Mouse (Mus musculus): ENCODE data around the gene Fgf4. TPM values are rescaled to one million over a fixed set of nuclear protein-coding genes. Genes with fewer than 3 reads are reported as not detected.

The Fgf4 gene
- polyA plus RNA-seq, 1 experiment from 2014 or later, result not detected

DNA sequence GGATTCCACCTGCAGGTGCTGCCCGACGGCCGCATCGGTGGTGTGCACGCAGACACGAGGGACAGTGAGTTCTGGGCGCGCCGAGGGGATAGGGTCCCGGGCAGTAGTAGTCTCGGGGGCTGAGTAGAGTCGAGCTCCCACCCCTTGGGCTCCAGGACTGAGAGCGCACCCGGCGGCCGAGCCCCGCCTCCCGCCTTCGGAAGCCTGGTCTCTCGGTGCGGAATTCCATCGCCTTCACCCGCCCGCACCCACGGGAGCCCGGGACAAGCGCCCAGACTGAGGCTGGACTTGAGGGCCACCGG lies 14.6 kb downstream of the Fgf4 start:
- ATAC-seq (replicated peaks; ENCODE audit: insufficient number of reproducible peaks, low FRiP score, low TSS enrichment), result no peak
- peaks cover 8% of the 10 kb centered on the region for H3K4me1 ChIP-seq (ENCODE audit: control insufficient read depth, insufficient read depth, low read length)
- H3K9ac ChIP-seq (ENCODE audit: low read depth, low read length), result no peak overlapping the region
- peak overlapping the region; percentile 31 for H3K4me3 ChIP-seq (ENCODE audit: low read depth, low read length)
- 1% methylated on average over 28 of the region's 28 CpGs for WGBS (ENCODE audit: insufficient replicate concordance)
- peak overlapping the region; percentile 40 for H3K4me2 ChIP-seq
- H3K36me3 ChIP-seq (ENCODE audit: control insufficient read depth, insufficient read depth, low read length), result no peaks in the 10 kb centered on the region
- peaks cover 80% of the 10 kb centered on the region for H3K27me3 ChIP-seq (ENCODE audit: control insufficient read depth, insufficient read depth, low read length)
- H3K27ac ChIP-seq (ENCODE audit: low read depth, low read length), result no peak overlapping the region
- no peaks in the 10 kb centered on the region for H3K9me3 ChIP-seq (replicated peaks; ENCODE audit: control insufficient read depth, low read length)

DNA sequence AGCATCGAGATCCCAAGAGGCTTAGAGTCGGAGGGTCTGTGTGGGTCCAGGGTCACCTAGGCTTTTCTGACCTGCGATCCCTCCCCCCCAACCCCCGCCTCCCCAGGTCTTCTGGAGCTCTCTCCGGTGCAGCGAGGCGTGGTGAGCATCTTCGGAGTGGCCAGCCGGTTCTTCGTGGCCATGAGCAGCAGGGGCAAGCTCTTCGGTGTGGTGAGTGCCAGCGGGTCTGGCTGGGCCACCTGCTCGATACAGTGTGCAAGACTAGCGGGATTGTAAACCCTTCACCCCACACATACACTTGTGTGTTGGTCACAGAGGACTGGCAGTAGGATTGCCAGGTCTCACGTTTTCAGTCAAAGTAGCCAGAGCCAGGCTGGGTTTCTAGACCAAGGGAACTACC lies 15.0 kb downstream of the Fgf4 start:
- Histone ChIP-seq H3K4me1 (ENCODE audit: control insufficient read depth, insufficient read depth, low read length) (peaks cover 8% of the 10 kb centered on the region), H3K4me3 (ENCODE audit: low read depth, low read length) (peak overlapping the region; percentile 31; the same call in 1 of the 2 replicates), H3K4me2 (peak overlapping the region; percentile 40), H3K27me3 (ENCODE audit: control insufficient read depth, insufficient read depth, low read length) (peaks cover 80% of the 10 kb centered on the region), H3K9me3 (replicated peaks; ENCODE audit: control insufficient read depth, low read length) (no peaks in the 10 kb centered on the region), H3K36me3 (ENCODE audit: control insufficient read depth, insufficient read depth, low read length) (no peaks in the 10 kb centered on the region), H3K9ac (ENCODE audit: low read depth, low read length) (no peak overlapping the region), H3K27ac (ENCODE audit: low read depth, low read length) (no peak overlapping the region)
- ATAC-seq (replicated peaks; ENCODE audit: insufficient number of reproducible peaks, low FRiP score, low TSS enrichment), result no peak
- 3% methylated on average over 15 of the region's 15 CpGs for WGBS (ENCODE audit: insufficient replicate concordance)

DNA sequence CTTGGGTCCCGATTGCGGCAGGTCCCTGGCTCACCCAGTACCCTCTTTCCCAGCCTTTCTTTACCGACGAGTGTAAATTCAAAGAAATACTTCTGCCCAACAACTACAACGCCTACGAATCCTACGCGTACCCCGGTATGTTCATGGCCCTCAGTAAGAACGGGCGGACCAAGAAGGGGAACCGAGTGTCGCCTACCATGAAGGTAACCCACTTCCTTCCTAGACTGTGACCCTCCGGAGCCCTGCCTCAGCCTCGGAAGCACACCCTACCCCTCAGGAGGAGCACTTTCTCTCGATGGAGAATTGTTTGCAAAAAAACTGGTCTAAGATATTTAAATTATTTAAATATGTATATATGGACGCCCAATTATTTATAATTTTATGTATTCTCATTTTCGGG lies 15.5 kb downstream of the Fgf4 start:
- no peak overlapping the region for H3K4me2 ChIP-seq
- H3K27ac ChIP-seq (ENCODE audit: low read depth, low read length), result no peak overlapping the region
- H3K4me1 ChIP-seq (ENCODE audit: control insufficient read depth, insufficient read depth, low read length), result peaks cover 8% of the 10 kb centered on the region
- no peak overlapping the region for H3K4me3 ChIP-seq (ENCODE audit: low read depth, low read length)
- H3K9ac ChIP-seq (ENCODE audit: low read depth, low read length), result no peak overlapping the region
- H3K9me3 ChIP-seq (replicated peaks; ENCODE audit: control insufficient read depth, low read length), result no peaks in the 10 kb centered on the region
- WGBS (ENCODE audit: insufficient replicate concordance), result 3% methylated on average over 18 of the region's 18 CpGs
- peaks cover 86% of the 10 kb centered on the region for H3K27me3 ChIP-seq (ENCODE audit: control insufficient read depth, insufficient read depth, low read length)
- ATAC-seq (replicated peaks; ENCODE audit: insufficient number of reproducible peaks, low FRiP score, low TSS enrichment), result no peak
- no peaks in the 10 kb centered on the region for H3K36me3 ChIP-seq (ENCODE audit: control insufficient read depth, insufficient read depth, low read length)

DNA sequence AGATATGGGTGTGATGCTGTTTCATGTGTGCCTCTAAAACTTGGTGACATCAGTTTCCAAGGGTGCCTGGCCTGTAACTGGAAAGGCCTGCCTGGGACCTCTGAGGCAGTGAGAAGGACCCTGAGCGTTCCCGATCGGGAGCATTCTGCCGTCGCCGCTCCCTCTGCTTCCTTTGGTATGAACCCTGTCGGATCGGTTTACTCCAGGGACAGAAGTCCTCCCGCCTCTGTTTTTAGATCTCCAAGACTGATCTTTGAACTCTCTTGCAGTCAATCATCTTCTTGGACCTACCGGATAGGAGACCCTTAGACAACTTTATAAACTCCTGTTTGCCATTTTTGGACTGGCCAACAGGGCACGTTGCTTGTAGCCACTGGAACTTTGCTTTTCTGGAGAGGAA lies 16.0 kb downstream of the Fgf4 start:
- ATAC-seq (replicated peaks; ENCODE audit: insufficient number of reproducible peaks, low FRiP score, low TSS enrichment), result no peak
- H3K27me3 ChIP-seq (ENCODE audit: control insufficient read depth, insufficient read depth, low read length), result peaks cover 83% of the 10 kb centered on the region
- H3K9me3 ChIP-seq (replicated peaks; ENCODE audit: control insufficient read depth, low read length), result no peaks in the 10 kb centered on the region
- no peak overlapping the region for H3K4me2 ChIP-seq
- WGBS (ENCODE audit: insufficient replicate concordance), result 2% methylated on average over 11 of the region's 11 CpGs
- no peak overlapping the region for H3K27ac ChIP-seq (ENCODE audit: low read depth, low read length)
- no peak overlapping the region for H3K9ac ChIP-seq (ENCODE audit: low read depth, low read length)
- no peaks in the 10 kb centered on the region for H3K36me3 ChIP-seq (ENCODE audit: control insufficient read depth, insufficient read depth, low read length)
- peaks cover 8% of the 10 kb centered on the region for H3K4me1 ChIP-seq (ENCODE audit: control insufficient read depth, insufficient read depth, low read length)
- H3K4me3 ChIP-seq (ENCODE audit: low read depth, low read length), result no peak overlapping the region

- ATAC-seq (replicated peaks; ENCODE audit: insufficient number of reproducible peaks, low FRiP score, low TSS enrichment), result no peak
- Histone ChIP-seq H3K27ac (ENCODE audit: low read depth, low read length) (no peak overlapping the region), H3K4me2 (no peak overlapping the region), H3K9ac (ENCODE audit: low read depth, low read length) (no peak overlapping the region), H3K36me3 (ENCODE audit: control insufficient read depth, insufficient read depth, low read length) (no peaks in the 10 kb centered on the region), H3K4me3 (ENCODE audit: low read depth, low read length) (no peak overlapping the region), H3K9me3 (replicated peaks; ENCODE audit: control insufficient read depth, low read length) (no peaks in the 10 kb centered on the region), H3K27me3 (ENCODE audit: control insufficient read depth, insufficient read depth, low read length) (peaks cover 75% of the 10 kb centered on the region), H3K4me1 (ENCODE audit: control insufficient read depth, insufficient read depth, low read length) (peaks cover 8% of the 10 kb centered on the region)
- WGBS (ENCODE audit: insufficient replicate concordance), result 51% methylated on average over 3 of the region's 3 CpGs
Observed at GRCm38 (mm10) chr7:144864160-144864670, 17.0 kb downstream of the Fgf4 start.

DNA sequence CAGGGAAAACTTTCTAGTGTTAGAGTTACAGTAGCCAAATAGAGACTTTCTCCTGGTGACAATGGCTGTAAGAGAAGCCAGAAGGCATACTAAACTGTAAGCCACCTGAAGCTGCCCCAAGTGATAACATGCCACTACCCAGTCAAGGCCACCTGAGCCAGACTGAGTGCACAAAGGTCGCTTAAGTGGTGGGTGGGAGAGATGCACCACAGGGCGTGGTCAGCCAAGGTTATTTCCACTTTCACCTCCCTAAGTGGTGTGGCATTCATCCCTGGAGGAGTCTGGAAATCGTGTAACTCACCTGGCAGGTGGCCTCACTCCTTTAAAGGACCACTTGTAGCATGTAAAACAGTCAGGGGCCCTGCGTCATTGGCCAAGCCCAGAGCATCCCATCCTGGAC lies 20.0 kb downstream of the Fgf4 start:
- H3K36me3 ChIP-seq (ENCODE audit: control insufficient read depth, insufficient read depth, low read length), result no peaks in the 10 kb centered on the region
- no peak overlapping the region for H3K4me3 ChIP-seq (ENCODE audit: low read depth, low read length)
- H3K27ac ChIP-seq (ENCODE audit: low read depth, low read length), result no peak overlapping the region
- no peak overlapping the region for H3K4me2 ChIP-seq
- no peak overlapping the region for H3K9ac ChIP-seq (ENCODE audit: low read depth, low read length)
- H3K27me3 ChIP-seq (ENCODE audit: control insufficient read depth, insufficient read depth, low read length), result peaks cover 45% of the 10 kb centered on the region
- no peak for ATAC-seq (replicated peaks; ENCODE audit: insufficient number of reproducible peaks, low FRiP score, low TSS enrichment)
- no peaks in the 10 kb centered on the region for H3K9me3 ChIP-seq (replicated peaks; ENCODE audit: control insufficient read depth, low read length)
- peaks cover under 1% of the 10 kb centered on the region for H3K4me1 ChIP-seq (ENCODE audit: control insufficient read depth, insufficient read depth, low read length)
- 55% methylated on average over 4 of the region's 4 CpGs for WGBS (ENCODE audit: insufficient replicate concordance)

DNA sequence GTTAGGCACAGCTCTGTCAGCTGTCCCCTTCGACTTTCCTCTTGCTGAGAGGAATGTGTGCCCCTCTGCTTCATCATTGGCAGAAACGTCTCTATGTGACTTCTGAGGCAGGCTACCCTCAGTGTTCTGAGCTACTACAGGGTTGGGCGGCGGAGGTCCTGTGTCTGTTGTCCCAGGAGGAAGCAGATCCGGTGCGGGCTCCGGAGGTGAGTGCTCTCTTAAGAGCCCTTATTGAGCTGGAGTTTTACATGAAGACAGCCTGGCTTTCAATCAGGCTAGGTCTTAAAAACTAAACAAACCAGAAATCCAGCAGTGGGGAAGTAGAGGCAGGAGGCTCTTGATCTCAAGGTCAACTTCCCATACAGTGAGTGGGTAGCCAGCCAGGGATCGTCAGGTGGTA lies 20.4 kb downstream of the Fgf4 start:
- 73% methylated on average over 8 of the region's 8 CpGs for WGBS (ENCODE audit: insufficient replicate concordance)
- peaks cover 41% of the 10 kb centered on the region for H3K27me3 ChIP-seq (ENCODE audit: control insufficient read depth, insufficient read depth, low read length)
- no peak for ATAC-seq (replicated peaks; ENCODE audit: insufficient number of reproducible peaks, low FRiP score, low TSS enrichment)

DNA sequence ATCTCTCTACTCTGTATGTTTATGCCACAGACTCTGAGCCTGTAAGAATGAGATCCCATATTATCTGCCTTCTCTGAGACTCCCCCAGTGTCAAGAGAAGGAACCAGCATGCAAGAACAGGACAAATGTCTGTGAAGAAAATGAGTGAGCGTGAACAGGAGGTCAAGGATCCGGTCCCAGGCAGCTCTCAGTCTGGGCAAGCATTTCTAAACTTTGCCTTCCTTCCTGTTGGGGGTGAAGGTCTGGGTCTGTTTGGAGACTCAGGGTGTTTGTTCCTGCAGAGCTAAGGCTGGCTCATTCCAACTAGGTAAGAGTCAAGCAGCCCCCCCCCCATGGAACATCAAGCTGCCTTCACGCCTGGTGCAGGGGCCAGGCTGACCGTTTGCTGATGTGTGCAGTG lies 25.3 kb downstream of the Fgf4 start:
- Histone ChIP-seq H3K27me3 (ENCODE audit: control insufficient read depth, insufficient read depth, low read length) (peaks cover 14% of the 10 kb centered on the region), H3K9ac (ENCODE audit: low read depth, low read length) (no peak overlapping the region), H3K4me2 (no peak overlapping the region), H3K9me3 (replicated peaks; ENCODE audit: control insufficient read depth, low read length) (no peaks in the 10 kb centered on the region), H3K27ac (ENCODE audit: low read depth, low read length) (no peak overlapping the region), H3K4me1 (ENCODE audit: control insufficient read depth, insufficient read depth, low read length) (peaks cover 8% of the 10 kb centered on the region; the same call in 1 of the 2 replicates), H3K4me3 (ENCODE audit: low read depth, low read length) (no peak overlapping the region), H3K36me3 (ENCODE audit: control insufficient read depth, insufficient read depth, low read length) (no peaks in the 10 kb centered on the region)
- WGBS (ENCODE audit: insufficient replicate concordance), result 53% methylated on average over 4 of the region's 4 CpGs
- no peak for ATAC-seq (replicated peaks; ENCODE audit: insufficient number of reproducible peaks, low FRiP score, low TSS enrichment)

More for the DNA sequence above, 20.4 kb downstream of the Fgf4 start:
- Histone ChIP-seq H3K4me1 (ENCODE audit: control insufficient read depth, insufficient read depth, low read length) (no peaks in the 10 kb centered on the region), H3K4me2 (no peak overlapping the region), H3K27ac (ENCODE audit: low read depth, low read length) (no peak overlapping the region), H3K9me3 (replicated peaks; ENCODE audit: control insufficient read depth, low read length) (no peaks in the 10 kb centered on the region), H3K4me3 (ENCODE audit: low read depth, low read length) (no peak overlapping the region), H3K36me3 (ENCODE audit: control insufficient read depth, insufficient read depth, low read length) (no peaks in the 10 kb centered on the region), H3K9ac (ENCODE audit: low read depth, low read length) (no peak overlapping the region)

GRCm38 (mm10) chr7:144873160-144873559 lies 26.0 kb downstream of the Fgf4 start:
- WGBS (ENCODE audit: insufficient replicate concordance), result 64% methylated on average over 4 of the region's 4 CpGs
- Histone ChIP-seq H3K4me3 (ENCODE audit: low read depth, low read length) (no peak overlapping the region), H3K27ac (ENCODE audit: low read depth, low read length) (no peak overlapping the region), H3K9ac (ENCODE audit: low read depth, low read length) (no peak overlapping the region), H3K36me3 (ENCODE audit: control insufficient read depth, insufficient read depth, low read length) (no peaks in the 10 kb centered on the region), H3K4me2 (no peak overlapping the region), H3K27me3 (ENCODE audit: control insufficient read depth, insufficient read depth, low read length) (peaks cover 11% of the 10 kb centered on the region), H3K4me1 (ENCODE audit: control insufficient read depth, insufficient read depth, low read length) (peaks cover 8% of the 10 kb centered on the region; the same call in 1 of the 2 replicates), H3K9me3 (replicated peaks; ENCODE audit: control insufficient read depth, low read length) (no peaks in the 10 kb centered on the region)
- no peak for ATAC-seq (replicated peaks; ENCODE audit: insufficient number of reproducible peaks, low FRiP score, low TSS enrichment)
